Mouse (Mus musculus): ENCODE measurements around the gene Ppp1r21. TPM values are rescaled to one million over a fixed set of nuclear protein-coding genes. Genes with fewer than 3 reads are reported as not detected.

The Ppp1r21 gene
- polyA plus RNA-seq, 1 experiment from 2014 or later: 34.7 TPM

DNA sequence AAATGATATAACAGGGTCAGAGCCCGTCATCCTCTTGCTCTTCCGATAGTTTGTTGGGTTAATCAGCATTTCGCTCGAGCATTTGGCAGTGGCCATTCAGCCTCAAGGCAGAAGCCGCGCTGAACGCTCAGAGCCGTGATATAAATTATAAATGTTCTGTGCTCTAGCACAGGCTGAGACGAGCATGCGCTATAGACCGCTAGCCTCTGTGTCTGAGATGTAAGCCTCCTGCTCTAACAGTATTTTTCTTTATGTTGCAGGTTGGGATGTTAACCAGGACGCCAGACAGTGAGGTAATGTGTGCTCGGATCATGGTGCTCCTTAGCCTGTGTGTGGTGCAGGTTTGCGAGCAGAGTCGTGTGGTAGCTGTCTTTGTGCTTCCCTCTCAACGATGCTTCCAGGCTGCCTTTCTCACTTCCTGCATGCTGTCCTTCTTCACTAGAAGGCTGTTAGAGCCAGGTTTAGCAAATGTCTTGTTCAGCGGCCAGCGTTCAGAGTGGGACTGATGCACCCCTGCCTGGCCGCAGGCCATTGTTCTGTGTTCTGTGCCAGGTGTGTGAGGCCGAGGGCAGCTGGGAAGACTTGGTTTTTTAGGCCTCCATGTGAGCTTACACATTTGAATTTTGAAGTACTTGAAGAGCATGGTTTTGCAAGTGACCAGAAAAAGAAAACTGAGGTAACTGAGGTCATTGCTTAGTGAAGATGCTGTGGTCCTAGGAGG is 48.8 kb downstream of the Ppp1r21 start:
- no peaks in the 10 kb centered on the region for H3K9me3 ChIP-seq (replicated peaks; ENCODE audit: control insufficient read depth, low read length)
- no peak overlapping the region for H3K27ac ChIP-seq (ENCODE audit: low read depth, low read length)
- no peak overlapping the region for H3K9ac ChIP-seq (ENCODE audit: low read length)
- H3K4me1 ChIP-seq (ENCODE audit: control insufficient read depth, insufficient read depth, low read length): no peaks in the 10 kb centered on the region
- no peaks in the 10 kb centered on the region for H3K27me3 ChIP-seq (replicated peaks; ENCODE audit: control insufficient read depth, insufficient read depth, low read length)
- WGBS: 90% methylated on average over 20 of the region's 20 CpGs
- peaks cover 76% of the 10 kb centered on the region for H3K36me3 ChIP-seq (ENCODE audit: control insufficient read depth, insufficient read depth, low read length)
- ATAC-seq (no peak), DNase-seq (ENCODE audit: low spot score) (no peak)
- H3K4me2 ChIP-seq (ENCODE audit: low read length): no peak overlapping the region
- H3K4me3 ChIP-seq (ENCODE audit: low read depth, low read length): no peak overlapping the region

DNA sequence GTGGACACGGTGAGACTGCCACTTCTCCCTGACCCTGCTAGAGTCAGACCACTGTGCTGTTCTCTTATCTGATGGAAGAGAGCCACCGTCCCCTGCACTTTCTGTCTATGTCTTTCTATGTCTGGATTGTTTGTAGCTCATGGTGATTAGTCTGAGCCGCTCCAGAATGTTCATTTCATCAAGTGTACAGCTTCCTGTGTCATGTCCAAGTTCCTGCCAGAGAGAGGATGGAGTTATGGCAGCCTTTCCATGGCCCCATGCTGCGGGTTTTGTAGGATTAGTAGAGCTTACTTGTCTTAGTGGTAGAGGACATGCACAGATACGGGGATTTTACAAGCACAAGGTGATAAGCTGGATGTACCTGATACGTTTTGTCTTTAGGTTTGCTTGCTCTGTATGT is 50.6 kb downstream of the Ppp1r21 start:
- Histone ChIP-seq H3K4me2 (ENCODE audit: low read length) (no peak overlapping the region), H3K4me1 (ENCODE audit: control insufficient read depth, insufficient read depth, low read length) (no peaks in the 10 kb centered on the region), H3K9ac (ENCODE audit: low read length) (no peak overlapping the region), H3K36me3 (ENCODE audit: control insufficient read depth, insufficient read depth, low read length) (peaks cover 84% of the 10 kb centered on the region), H3K27ac (ENCODE audit: low read depth, low read length) (no peak overlapping the region), H3K4me3 (ENCODE audit: low read depth, low read length) (no peak overlapping the region), H3K27me3 (replicated peaks; ENCODE audit: control insufficient read depth, insufficient read depth, low read length) (no peaks in the 10 kb centered on the region), H3K9me3 (replicated peaks; ENCODE audit: control insufficient read depth, low read length) (no peaks in the 10 kb centered on the region)
- no peak for DNase-seq (ENCODE audit: low spot score)
- 91% methylated on average over 6 of the region's 6 CpGs for WGBS
- no peak for ATAC-seq

DNA sequence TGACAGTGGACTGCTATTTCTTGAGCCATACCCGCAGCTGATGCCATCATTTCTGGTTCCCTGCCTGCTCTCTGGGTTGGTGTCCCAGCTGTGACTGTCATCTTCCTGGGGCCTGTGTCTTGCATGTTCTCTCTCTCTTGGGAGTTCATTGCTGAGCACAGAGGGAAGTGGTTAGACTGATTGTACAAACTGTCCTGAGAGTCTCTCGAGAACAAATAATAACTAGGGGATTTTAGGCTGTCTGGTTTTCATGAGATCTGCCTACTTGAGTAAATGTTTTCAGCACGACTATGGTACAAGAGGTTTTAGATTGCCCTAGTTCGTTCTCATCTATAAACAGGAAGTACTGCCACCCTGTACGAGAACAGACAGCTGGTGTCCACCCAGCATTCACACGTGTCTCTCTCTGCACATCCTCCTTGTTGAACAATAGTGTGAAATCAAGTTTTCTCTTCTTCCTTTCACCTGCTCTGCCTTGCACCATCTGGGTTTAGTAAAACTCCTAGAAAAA is 51.6 kb downstream of the Ppp1r21 start:
- no peak overlapping the region for H3K4me3 ChIP-seq (ENCODE audit: low read depth, low read length)
- H3K27me3 ChIP-seq (replicated peaks; ENCODE audit: control insufficient read depth, insufficient read depth, low read length): no peaks in the 10 kb centered on the region
- H3K36me3 ChIP-seq (ENCODE audit: control insufficient read depth, insufficient read depth, low read length): peaks cover 84% of the 10 kb centered on the region
- no peak overlapping the region for H3K9ac ChIP-seq (ENCODE audit: low read length)
- WGBS: 84% methylated on average over 6 of the region's 6 CpGs
- H3K4me1 ChIP-seq (ENCODE audit: control insufficient read depth, insufficient read depth, low read length): no peaks in the 10 kb centered on the region
- H3K27ac ChIP-seq (ENCODE audit: low read depth, low read length): no peak overlapping the region
- H3K9me3 ChIP-seq (replicated peaks; ENCODE audit: control insufficient read depth, low read length): no peaks in the 10 kb centered on the region
- ATAC-seq (no peak), DNase-seq (ENCODE audit: low spot score) (no peak)
- H3K4me2 ChIP-seq (ENCODE audit: low read length): no peak overlapping the region

GRCm38 (mm10) chr17:88582999-88583398 is 53.1 kb downstream of the Ppp1r21 start:
- DNase-seq (ENCODE audit: low spot score) (no peak), ATAC-seq (no peak)
- H3K4me2 ChIP-seq (ENCODE audit: low read length): no peak overlapping the region
- H3K27me3 ChIP-seq (replicated peaks; ENCODE audit: control insufficient read depth, insufficient read depth, low read length): no peaks in the 10 kb centered on the region
- peaks cover 84% of the 10 kb centered on the region for H3K36me3 ChIP-seq (ENCODE audit: control insufficient read depth, insufficient read depth, low read length)
- no peaks in the 10 kb centered on the region for H3K9me3 ChIP-seq (replicated peaks; ENCODE audit: control insufficient read depth, low read length)
- 93% methylated on average over 11 of the region's 11 CpGs for WGBS
- H3K4me1 ChIP-seq (ENCODE audit: control insufficient read depth, insufficient read depth, low read length): no peaks in the 10 kb centered on the region
- no peak overlapping the region for H3K27ac ChIP-seq (ENCODE audit: low read depth, low read length)
- no peak overlapping the region for H3K9ac ChIP-seq (ENCODE audit: low read length)
- H3K4me3 ChIP-seq (ENCODE audit: low read depth, low read length): no peak overlapping the region

DNA sequence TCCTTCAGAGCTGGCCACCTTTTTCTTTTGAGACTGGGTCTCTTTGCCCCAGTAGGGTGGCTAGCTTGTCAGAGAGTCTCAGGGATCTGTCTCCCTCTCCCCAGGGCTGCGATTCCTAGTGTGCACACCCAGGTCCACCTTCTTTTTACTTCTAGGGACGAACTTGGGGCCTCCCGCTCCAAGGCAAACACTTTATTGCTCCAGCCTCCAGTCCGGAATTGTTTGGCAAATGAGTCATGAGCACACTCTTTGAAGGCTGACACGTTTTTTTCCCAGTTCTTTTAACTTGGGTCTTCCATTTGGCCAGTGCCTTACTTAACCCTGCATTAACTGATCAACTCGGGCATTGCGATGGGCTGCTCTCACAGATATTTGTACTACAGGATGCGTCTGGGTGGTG is 53.5 kb downstream of the Ppp1r21 start:
- no peak for DNase-seq (ENCODE audit: low spot score)
- H3K4me3 ChIP-seq (ENCODE audit: low read depth, low read length): no peak overlapping the region
- WGBS: 89% methylated on average over 8 of the region's 8 CpGs
- H3K36me3 ChIP-seq (ENCODE audit: control insufficient read depth, insufficient read depth, low read length): peaks cover 86% of the 10 kb centered on the region
- no peaks in the 10 kb centered on the region for H3K27me3 ChIP-seq (replicated peaks; ENCODE audit: control insufficient read depth, insufficient read depth, low read length)
- no peaks in the 10 kb centered on the region for H3K9me3 ChIP-seq (replicated peaks; ENCODE audit: control insufficient read depth, low read length)
- no peaks in the 10 kb centered on the region for H3K4me1 ChIP-seq (ENCODE audit: control insufficient read depth, insufficient read depth, low read length)
- no peak overlapping the region for H3K27ac ChIP-seq (ENCODE audit: low read depth, low read length)
- ATAC-seq: no peak
- no peak overlapping the region for H3K4me2 ChIP-seq (ENCODE audit: low read length)
- H3K9ac ChIP-seq (ENCODE audit: low read length): no peak overlapping the region

GRCm38 (mm10) chr17:88587371-88587770 is 57.5 kb downstream of the Ppp1r21 start:
- Histone ChIP-seq H3K27ac (ENCODE audit: low read depth, low read length) (no peak overlapping the region), H3K9ac (ENCODE audit: low read length) (no peak overlapping the region), H3K4me2 (ENCODE audit: low read length) (no peak overlapping the region), H3K4me3 (ENCODE audit: low read depth, low read length) (no peak overlapping the region), H3K27me3 (replicated peaks; ENCODE audit: control insufficient read depth, insufficient read depth, low read length) (no peaks in the 10 kb centered on the region), H3K36me3 (ENCODE audit: control insufficient read depth, insufficient read depth, low read length) (peaks cover 58% of the 10 kb centered on the region), H3K4me1 (ENCODE audit: control insufficient read depth, insufficient read depth, low read length) (no peaks in the 10 kb centered on the region), H3K9me3 (replicated peaks; ENCODE audit: control insufficient read depth, low read length) (no peaks in the 10 kb centered on the region)
- ATAC-seq (no peak), DNase-seq (ENCODE audit: low spot score) (no peak)
- 84% methylated on average over 15 of the region's 15 CpGs for WGBS

DNA sequence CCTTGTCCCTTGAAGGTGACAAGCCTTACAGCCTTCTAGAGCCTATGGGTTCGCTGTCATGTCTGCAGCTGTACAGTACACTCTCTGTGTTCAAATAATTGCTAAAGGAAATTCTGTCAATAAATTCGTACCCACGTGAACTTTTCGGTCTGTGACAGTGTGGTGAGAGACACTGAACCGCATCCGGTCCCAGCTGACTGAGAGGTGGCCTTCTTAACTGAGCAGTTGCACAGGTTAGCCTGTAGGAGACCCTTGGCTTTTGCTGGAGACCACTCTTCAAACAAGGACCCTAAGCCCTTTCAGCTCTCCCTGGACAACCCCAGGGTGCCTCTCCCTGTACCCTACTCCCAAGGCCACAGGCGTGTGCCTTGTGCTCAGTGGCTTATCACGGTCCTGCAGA is 58.3 kb downstream of the Ppp1r21 start:
- WGBS: 95% methylated on average over 8 of the region's 8 CpGs
- Histone ChIP-seq H3K27ac (ENCODE audit: low read depth, low read length) (no peak overlapping the region), H3K9me3 (replicated peaks; ENCODE audit: control insufficient read depth, low read length) (no peaks in the 10 kb centered on the region), H3K36me3 (ENCODE audit: control insufficient read depth, insufficient read depth, low read length) (peaks cover 51% of the 10 kb centered on the region), H3K4me2 (ENCODE audit: low read length) (no peak overlapping the region), H3K27me3 (replicated peaks; ENCODE audit: control insufficient read depth, insufficient read depth, low read length) (no peaks in the 10 kb centered on the region), H3K4me3 (ENCODE audit: low read depth, low read length) (no peak overlapping the region), H3K9ac (ENCODE audit: low read length) (no peak overlapping the region), H3K4me1 (ENCODE audit: control insufficient read depth, insufficient read depth, low read length) (no peaks in the 10 kb centered on the region)
- ATAC-seq (no peak), DNase-seq (ENCODE audit: low spot score) (no peak)

DNA sequence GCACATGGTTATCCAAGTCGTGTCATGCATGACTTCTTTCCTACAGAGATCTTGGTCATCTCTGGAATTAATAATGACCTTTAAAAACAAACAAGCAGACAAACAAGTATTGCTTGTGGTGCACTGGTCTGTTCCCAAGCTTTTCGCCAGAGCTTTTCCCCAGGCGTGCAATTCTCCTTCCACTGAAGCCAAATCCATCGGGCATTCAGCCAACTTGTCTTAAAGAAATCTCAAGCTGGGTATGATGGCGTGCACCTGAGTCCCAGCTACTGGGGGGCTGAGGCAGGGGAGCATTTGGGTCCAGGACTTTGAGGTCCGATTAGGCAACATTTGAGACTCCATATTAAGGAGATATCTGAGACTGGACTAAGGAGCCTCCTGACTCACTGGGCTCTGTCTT is 60.3 kb downstream of the Ppp1r21 start:
- Histone ChIP-seq H3K27me3 (replicated peaks; ENCODE audit: control insufficient read depth, insufficient read depth, low read length) (no peaks in the 10 kb centered on the region), H3K4me3 (ENCODE audit: low read depth, low read length) (no peak overlapping the region), H3K4me2 (ENCODE audit: low read length) (no peak overlapping the region), H3K9me3 (replicated peaks; ENCODE audit: control insufficient read depth, low read length) (no peaks in the 10 kb centered on the region), H3K9ac (ENCODE audit: low read length) (no peak overlapping the region), H3K27ac (ENCODE audit: low read depth, low read length) (0 out of 2 replicates have a peak overlapping the region, but pooled peaks have one; percentile 14), H3K4me1 (ENCODE audit: control insufficient read depth, insufficient read depth, low read length) (no peaks in the 10 kb centered on the region), H3K36me3 (ENCODE audit: control insufficient read depth, insufficient read depth, low read length) (peaks cover 33% of the 10 kb centered on the region)
- DNase-seq (ENCODE audit: low spot score): peak; percentile 28
- 68% methylated on average over 6 of the region's 6 CpGs for WGBS
- ATAC-seq: no peak

DNA sequence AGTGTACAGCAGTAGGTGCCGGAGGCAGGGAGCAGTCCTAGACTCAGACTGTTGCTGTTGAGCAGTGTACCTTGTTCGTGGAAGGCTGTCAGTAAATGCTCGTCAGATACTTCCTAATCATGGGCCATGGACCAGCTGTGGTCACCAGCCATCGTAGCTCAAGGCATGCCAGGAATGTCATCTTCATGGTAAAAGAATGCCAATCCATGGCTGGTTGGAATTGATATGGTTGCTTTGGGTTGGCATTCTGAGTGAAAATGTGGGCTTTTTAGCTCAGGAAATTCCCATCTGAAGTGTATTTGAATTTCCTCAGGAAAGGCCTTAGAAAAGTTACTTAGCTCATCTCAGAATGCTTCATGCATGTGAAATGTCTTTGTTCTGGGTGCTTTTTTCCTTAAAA is 65.2 kb downstream of the Ppp1r21 start:
- Histone ChIP-seq H3K36me3 (ENCODE audit: control insufficient read depth, insufficient read depth, low read length) (no peaks in the 10 kb centered on the region), H3K9ac (ENCODE audit: low read length) (no peak overlapping the region), H3K4me2 (ENCODE audit: low read length) (no peak overlapping the region), H3K27me3 (replicated peaks; ENCODE audit: control insufficient read depth, insufficient read depth, low read length) (no peaks in the 10 kb centered on the region), H3K4me1 (ENCODE audit: control insufficient read depth, insufficient read depth, low read length) (peaks cover 2% of the 10 kb centered on the region; the same call in 1 of the 2 replicates), H3K9me3 (replicated peaks; ENCODE audit: control insufficient read depth, low read length) (no peaks in the 10 kb centered on the region), H3K27ac (ENCODE audit: low read depth, low read length) (no peak overlapping the region), H3K4me3 (ENCODE audit: low read depth, low read length) (no peak overlapping the region)
- no peak for ATAC-seq
- no peak for DNase-seq (ENCODE audit: low spot score)
- 80% methylated on average over 4 of the region's 4 CpGs for WGBS
